ENCODE assay signal across 7 mouse cellular contexts in the genomic region with DNA sequence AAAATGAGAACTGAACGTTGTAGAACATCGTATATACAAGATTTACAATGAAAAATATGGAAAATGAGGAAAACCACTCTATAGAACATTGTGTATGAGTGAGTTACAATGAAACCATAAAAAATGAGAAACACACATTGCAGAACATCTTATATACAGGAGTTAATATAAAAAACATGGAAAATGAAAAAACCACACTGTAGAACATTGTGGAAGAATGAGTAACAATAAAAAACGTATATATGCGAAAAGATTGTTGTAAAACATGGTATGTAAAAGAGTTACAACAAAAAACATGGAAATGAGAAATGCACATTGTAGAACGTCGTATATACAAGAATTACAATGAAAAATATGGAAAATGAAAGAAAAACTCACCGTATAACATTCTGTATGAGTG.
DNase-seq lines count a peak whose midpoint lies in the region; ATAC-seq and TF ChIP-seq lines count a peak whose summit lies in the region.
"Not testable (repeated sequence)": the region's sequence is repeated elsewhere in the genome, so short reads cannot be mapped to it uniquely, and the experiment has no call there.

No protein-coding gene starts in this region.

- not testable (repeated sequence) for H3K27me3 ChIP-seq in heart, postnatal 0 days (ENCODE audit: control insufficient read depth, insufficient read depth, low read length); liver, embryonic 14.5 days (ENCODE audit: control insufficient read depth, insufficient read depth, low read length)

- not testable (repeated sequence) for H3K9ac ChIP-seq in heart, postnatal 0 days (replicated peaks; ENCODE audit: low read depth, low read length); liver, embryonic 14.5 days (replicated peaks)

- ATAC-seq in heart, postnatal 0 days (ENCODE audit: insufficient read depth, low read depth); liver, embryonic 14.5 days (ENCODE audit: insufficient read depth): not testable (repeated sequence)

- not testable (repeated sequence) for TF ChIP-seq EP300 in heart, postnatal 0 days (IDR thresholded peaks at IDR 0.05; ENCODE audit: low read depth); liver, embryonic 14.5 days (IDR thresholded peaks at IDR 0.05; ENCODE audit: low read depth)

- not testable (repeated sequence) for H3K36me3 ChIP-seq in heart, postnatal 0 days (replicated peaks; ENCODE audit: control insufficient read depth, insufficient read depth, low read length); liver, embryonic 14.5 days (replicated peaks; ENCODE audit: control insufficient read depth, insufficient read depth, low read depth)

- not testable (repeated sequence) for H3K9me3 ChIP-seq in heart, postnatal 0 days (replicated peaks; ENCODE audit: control insufficient read depth, low read length); liver, embryonic 14.5 days (ENCODE audit: control insufficient read depth, low read length)

- WGBS in heart, postnatal 0 days = 70% methylated on average over 7 of the region's 7 CpGs
- 52% methylated on average over 7 of the region's 7 CpGs for WGBS in liver, embryonic 14.5 days (ENCODE audit: insufficient replicate concordance)

- DNase-seq in A20 (ENCODE audit: low read depth, low spot score) (peak; percentile 65), MEL-GATA-1-ER (ENCODE audit: extremely low read depth, low read depth) (peak; percentile 76), adipocyte (ENCODE audit: low spot score) (peak; percentile 2)
- DNase-seq in c-Kit-positive CD71-positive TER-119-positive erythroid progenitor cells, embryonic 14.5 days (ENCODE audit: low spot score) = peak; percentile 70
- DNase-seq in heart, postnatal 0 days (ENCODE audit: low spot score) = peak; percentile 10
- peak in 2 of 3 experiments; percentile 13 to 71 for DNase-seq in liver, embryonic 14.5 days (ENCODE audit: low read depth in 3 of 3, low spot score in 3 of 3)
- peak; percentile 11 for DNase-seq in retina, postnatal 1 day

- TF ChIP-seq CTCF in heart, postnatal 0 days (IDR thresholded peaks at IDR 0.05; ENCODE audit: low read depth); liver, embryonic 14.5 days (IDR thresholded peaks at IDR 0.05; ENCODE audit: low read depth): not testable (repeated sequence)

- not testable (repeated sequence) for H3K4me3 ChIP-seq in heart, postnatal 0 days (ENCODE audit: low read depth, low read length); liver, embryonic 14.5 days (ENCODE audit: insufficient read depth in 1 of 2, low read depth in 2 of 2, low read length in 2 of 2)

- H3K4me2 ChIP-seq in heart, postnatal 0 days (ENCODE audit: low read depth, low read length); liver, embryonic 14.5 days (ENCODE audit: low read depth): not testable (repeated sequence)

- H3K4me1 ChIP-seq in heart, postnatal 0 days (ENCODE audit: control insufficient read depth, insufficient read depth); liver, embryonic 14.5 days (replicated peaks; ENCODE audit: control insufficient read depth in 2 of 2, insufficient read depth in 2 of 2, low read length in 1 of 2): not testable (repeated sequence)

- H3K27ac ChIP-seq in heart, postnatal 0 days (ENCODE audit: low read depth); liver, embryonic 14.5 days: not testable (repeated sequence)

Comparison
In these comparisons a context has a peak if more than half of its experiments do, and no peak if none do; other contexts are left out.
1. DNase-seq: peak in every context shown above with its lines; median percentile 76 in MEL-GATA-1-ER; 70 in c-Kit-positive CD71-positive TER-119-positive erythroid progenitor cells, embryonic 14.5 days; 65 in A20; 42 in liver, embryonic 14.5 days; 11 in retina, postnatal 1 day; 10 in heart, postnatal 0 days; 2 in adipocyte.